Mouse (Mus musculus) right cerebral cortex, postnatal 4 days (tissue): ENCODE measurements around the gene Mtch1.

Experiments used
- DNase-seq: peaks from one replicate; pipeline ENCODE4 v3.0.0-alpha.2; 2022

The Mtch1 gene

DNA sequence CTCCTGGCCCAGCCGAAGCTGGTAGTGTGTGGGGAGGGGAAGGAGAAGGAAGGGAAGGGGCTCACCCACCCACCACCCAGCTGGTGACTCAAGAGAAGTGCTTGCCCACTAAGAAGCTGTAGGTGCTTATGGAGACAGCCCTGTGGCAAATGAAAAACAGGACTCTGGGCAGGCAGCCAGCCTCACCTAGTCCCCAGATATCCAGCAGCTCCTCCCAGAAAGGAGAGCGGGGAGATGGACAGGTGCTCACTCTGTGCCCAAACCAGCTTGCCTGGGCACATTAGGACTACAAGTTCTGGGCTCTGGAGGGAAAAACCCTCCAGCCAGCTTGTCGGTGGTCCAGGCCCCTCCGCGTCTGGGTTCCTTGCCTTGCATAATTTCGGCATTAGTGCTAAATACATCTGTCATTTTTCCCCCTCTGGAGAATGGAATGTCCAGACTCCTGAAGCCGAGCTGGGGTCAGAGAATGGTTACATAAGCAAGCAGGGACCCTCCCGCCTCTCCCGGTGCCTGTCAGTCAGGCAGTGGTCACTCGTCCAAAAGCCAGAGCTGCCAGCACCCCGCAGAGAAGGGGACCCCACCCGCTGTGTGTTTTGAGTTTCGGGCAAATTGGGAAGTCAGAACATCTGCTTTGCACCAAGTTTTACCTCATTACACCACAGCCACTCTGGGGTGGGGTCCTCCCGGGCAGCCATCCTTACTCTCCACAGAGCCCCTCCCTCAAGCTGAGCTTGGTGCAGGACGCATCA, 42.5 kb downstream of the Mtch1 start:
- no peak for DNase-seq

DNA sequence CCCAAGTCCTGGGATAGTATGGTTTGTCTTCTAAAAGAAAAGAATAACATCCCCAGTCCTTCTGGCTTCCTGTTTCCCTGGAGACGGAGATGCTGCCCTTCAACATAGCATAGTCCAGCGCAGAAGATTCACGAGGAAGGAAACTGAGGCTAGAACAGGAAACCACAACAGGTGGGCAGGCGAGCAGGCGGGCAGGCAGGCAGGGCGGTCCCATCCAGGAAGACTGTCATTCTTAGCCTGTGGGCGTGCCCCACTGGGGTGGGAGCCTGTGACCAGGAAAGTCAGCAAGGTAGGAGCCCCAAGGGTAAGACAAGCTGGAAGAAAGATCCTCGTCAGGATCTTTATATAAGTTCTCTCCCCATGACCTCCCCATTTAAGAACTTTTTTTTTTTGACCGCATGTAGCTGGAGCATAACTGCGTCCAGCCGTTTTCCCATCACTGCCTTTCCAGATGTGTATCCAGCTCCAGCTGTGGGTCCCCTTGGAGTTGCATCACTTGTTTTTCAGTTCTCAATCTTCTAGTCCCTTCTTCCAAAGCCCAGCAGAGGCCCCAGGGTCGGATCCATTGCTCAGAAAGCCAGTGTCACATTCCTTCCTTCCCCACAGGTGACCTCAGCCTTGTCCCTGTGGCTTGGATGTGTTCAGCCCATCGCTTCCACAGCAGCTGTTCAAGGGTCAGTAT, 43.2 kb downstream of the Mtch1 start:
- DNase-seq: no peak

DNA sequence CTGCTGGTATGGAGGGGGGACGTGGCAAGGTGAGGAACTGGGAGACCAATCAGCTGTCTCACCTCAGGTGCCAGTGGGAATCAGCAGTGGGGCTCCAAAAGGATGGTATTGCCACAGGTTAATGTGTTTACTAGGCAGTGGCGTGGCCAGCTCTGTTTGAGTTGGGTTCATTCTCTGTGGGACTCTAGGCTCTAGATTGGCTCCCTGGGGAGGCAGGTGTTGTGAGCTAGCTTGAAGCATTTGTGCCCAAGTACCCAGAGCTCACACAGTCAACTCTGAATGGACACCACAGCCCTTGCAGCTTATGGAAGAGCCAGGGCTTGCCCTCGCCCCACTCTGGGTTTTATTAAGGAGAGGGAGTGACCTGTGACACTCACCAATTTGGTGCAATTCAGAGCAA, 43.9 kb downstream of the Mtch1 start:
- DNase-seq: no peak

DNA sequence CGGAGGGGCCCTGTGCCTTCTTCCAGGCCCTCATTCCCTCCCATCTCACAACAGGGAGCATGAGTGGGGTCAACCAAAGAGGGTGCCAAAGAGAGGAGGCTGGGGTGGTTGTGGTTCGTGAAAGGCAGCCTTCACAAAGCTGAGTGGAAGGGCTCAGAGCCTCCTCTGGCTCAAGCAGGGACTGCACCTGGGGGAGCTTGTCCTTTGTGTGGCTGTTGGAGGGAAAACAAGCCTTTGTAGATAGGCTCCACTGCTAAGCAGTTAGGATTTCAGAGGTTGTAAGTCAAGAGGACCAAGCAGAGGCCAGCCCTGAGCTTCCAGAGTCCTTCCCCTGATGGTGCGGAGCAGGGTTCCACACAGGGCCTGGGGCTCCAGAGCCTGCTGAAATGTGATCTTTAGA, 44.6 kb downstream of the Mtch1 start:
- no peak for DNase-seq

DNA sequence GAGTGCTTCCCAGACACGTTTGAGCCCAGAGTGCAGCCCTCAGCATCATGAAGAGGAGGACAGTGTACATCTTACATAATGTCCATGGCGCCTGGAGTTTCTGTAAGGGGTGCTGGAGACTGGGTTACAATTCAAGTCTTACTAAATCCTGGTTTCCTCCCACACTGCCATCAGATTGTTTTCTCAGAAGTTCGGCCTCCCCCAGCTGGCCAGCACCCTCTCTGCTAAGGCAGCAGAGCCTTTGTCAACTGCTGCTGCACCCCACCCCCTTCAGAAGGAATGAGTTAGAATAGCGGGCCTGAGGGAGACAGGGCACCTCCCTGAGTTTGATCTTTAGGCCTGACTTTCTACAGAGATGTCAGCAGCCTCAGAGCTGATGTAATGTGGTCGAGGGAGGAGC, 45.6 kb downstream of the Mtch1 start:
- DNase-seq: no peak

DNA sequence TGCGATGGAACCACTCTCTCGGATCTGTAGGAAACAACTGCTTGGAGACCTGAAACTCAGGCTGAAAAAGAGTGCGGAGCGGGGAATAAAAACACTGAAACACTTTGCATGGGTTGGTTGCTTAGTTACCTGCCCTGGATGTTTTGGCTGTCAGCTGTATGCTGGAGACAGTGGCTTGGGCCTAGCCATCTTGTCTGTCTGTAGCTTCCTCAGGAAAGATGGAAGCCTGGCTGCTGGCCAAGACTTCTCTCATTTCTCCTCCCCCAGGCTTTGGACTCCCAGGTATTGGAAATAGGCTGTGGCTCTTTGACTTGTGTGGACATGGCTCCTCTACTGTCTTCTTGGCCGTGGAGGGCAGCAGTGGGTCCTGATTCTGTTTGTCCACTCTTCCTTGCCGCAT, 46.3 kb downstream of the Mtch1 start:
- no peak for DNase-seq

DNA sequence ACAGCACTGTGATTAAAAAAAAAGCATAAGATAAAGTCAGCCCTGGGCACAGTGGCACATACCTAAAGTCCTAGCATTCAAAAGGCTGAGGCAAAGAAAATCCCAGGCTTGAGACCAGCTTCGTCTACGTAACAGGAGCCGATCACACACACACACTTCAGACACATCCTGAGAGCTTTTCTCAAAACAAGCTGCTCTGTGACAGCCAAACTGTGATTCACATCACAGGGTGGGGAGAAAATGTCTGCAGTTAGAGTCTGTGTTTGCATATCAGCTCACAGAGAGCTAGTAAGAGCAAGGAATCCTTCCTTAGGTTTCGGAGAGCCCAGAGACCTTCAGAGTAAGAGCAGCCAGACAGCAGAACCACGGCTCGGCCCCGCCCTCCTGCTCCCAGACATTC, 46.8 kb downstream of the Mtch1 start:
- no peak for DNase-seq

DNA sequence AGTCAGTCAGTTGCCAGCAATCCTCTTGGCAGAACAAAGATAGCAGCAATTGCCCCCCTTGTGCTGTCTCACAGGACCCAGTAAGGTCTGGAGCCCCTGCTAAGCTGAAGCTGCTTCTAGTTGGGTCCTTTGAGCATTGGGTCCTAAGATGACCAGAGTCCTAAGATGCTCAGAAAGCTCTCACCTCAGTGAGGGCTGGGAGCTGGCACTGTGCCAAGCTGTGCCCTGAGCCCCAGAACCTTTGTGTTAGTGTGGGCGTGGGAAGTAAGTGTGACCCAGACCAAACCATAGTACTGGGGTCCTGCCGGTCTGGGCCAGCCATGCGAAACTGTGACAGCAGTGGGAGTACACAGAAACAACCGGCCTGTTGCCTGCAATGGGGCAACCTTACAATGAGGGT, 48.5 kb downstream of the Mtch1 start:
- no peak for DNase-seq

DNA sequence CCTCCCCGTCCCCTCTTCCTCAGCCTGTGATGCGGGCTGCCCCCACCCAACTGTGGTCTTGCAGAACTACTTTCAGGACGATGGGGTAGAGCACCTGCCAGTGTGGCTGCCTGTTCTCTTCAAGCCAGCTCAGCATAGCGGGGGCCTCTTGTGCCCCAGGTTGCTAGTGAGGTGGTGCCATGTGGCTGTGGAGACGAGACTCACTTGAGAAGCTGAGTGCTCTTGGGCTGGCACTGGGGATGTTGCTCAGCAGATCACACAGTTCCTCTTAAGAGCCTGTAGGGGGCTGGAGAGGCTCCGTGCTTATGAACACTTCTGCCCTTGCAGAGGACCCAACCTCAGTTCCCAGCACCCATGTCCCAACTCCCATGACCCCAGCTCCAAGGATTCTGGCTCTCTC, 49.9 kb downstream of the Mtch1 start:
- DNase-seq: no peak

DNA sequence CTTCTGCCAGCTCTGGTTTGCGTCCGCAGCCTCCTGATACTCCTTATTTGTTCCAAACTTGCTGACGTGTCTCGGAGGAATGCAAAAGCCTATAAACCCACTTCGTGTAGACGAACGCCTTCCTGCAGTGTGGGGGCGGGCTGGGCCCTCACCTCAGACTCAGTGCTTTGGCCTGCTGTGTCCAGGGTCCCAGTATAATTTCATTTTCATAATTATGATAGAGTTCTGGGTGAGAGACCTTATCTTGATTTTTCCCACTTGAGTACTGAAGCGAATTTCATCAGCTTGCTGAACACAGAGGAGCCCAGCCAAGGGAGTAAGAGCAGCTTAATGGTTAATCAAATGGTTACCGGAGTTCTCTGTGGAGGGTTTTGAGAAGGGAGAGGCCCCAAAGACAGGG, 50.4 kb downstream of the Mtch1 start:
- no peak for DNase-seq

DNA sequence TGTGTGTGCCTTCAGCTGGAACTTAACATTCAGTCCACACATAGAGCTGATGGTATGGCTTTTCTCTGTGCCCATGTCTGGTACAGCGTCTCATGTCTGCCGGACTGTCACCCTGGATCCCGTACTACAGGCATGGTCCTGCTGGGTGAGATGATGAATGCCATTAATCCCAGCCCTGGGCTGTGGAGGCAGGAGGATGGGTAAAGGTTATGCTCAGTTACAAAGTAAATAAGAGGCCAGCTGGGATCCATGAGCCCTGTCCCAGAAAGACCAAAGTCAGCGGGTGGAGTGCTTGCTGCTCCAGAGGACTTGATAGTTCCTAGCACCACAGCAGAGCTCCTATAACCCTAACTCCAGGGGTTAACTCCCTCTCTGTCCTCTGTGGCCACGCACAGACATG, 51.9 kb downstream of the Mtch1 start:
- DNase-seq: no peak

DNA sequence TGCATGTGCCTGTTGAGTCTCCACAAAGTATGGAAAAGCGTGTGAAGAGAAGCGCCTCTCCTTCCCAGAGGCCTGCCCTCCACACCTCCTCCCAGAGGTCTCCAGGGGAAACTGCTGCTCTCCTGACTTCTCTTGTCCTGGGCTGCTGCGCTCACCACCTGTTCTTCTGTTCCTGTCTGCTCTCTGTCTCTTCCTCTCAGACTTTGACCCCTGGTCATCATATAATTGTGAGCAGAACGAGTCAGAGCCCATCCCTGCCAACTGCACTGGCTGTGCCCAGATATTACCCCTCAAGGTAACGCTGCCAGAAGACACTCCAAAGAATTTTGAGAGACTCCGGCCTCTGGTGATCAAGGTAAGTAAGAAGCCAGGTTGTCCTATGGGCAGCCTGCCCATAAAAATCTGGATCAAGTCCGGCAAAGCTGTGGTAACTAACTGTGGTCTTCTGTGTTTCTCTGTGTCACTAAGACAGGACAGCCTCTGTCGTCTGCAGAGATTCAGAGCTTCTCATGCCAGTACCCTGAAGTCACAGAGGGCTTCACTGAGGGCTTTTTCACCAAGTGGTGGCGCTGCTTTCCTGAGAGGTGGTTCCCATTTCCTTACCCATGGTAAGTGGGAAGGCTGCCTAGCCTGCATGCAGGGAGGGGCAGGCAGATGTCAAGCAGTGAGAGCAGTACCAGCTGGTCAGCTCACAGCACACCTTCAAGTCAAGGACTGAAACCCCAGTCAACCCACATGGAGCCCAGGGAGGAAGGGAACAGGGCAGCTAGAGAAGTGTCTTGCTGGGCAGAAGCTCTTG, 53.7 kb downstream of the Mtch1 start:
- DNase-seq: no peak

DNA sequence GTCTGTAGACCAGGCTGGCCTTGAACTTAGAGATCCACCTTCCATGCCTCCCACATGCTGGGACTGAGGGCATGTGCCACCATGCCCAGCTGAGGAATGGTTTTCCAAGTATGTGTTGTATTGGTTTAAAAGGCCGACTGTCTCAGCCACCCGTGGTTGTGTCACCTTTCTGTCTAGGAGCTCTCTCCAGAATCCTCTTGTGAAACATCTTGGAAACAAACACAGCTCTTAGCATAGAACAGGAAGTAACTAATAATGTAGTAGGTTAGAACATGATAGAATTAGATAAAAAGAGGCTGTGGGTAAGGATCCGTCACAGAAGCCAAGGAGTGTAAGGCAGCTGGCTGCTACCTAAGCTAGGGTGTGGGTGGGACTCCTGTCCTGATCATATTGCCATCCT, 54.7 kb downstream of the Mtch1 start:
- no peak for DNase-seq

DNA sequence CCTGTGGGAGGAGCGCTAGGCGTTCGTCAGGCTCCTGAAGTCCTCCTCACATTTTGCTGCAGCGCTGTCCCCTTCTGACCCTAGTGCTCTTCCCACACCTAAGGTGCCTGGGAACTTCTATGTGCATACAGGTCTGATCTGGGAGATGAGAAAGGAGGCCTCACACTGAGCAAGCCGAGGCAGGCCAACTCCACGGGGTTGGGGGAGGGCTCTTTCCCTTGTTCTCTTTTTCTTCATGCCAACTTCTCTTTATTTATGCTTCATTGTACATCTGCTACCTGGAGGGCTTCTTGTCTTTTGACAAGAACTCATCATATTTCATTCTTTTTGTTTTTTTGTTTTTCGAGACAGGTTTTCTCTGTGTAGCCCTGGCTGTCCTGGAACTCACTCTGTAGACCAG, 55.9 kb downstream of the Mtch1 start:
- DNase-seq: no peak

DNA sequence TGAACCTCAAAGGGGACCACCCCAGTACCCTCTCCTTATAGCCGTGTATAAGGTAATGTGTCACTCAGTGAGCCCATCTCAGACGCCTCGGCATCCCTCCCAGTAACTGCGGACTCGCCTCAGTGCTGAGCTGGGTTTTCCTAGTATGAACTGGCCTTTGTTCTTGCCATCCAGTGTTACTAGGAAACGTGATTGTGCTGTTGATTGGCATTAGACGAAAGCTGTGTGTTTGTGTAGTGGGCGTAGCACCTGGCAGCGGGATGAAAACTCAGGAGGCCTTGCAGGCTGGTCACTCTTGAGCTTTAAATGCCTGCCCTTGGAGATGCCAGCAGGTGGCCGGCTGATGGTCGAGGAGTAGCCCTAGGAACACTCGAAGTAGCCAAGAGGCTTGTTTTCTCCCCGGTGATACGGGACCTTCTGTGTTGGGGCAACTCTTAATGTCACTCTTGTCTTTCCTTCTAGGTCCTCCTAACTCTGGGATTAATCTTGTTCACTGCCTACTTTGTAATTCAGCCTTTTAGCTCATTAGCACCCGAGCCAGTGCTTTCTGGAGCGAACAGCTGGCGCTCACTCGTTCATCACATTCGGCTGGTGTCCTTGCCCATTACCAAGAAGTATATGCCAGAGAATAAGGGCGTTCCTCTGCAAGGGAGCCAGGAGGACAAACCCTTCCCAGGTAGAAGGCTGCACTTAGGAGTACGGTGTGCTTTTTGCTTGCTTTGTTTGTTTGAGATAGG, 65.3 kb downstream of the Mtch1 start:
- DNase-seq: no peak
